Mouse (Mus musculus) heart, embryonic 13.5 days (tissue): Measurements from ENCODE around the gene Mef2d. TPM values are rescaled to one million over a fixed set of nuclear protein-coding genes. Genes with fewer than 3 reads are reported as not detected.

Experiments used
- ATAC-seq: fragments of 200-750 bp; cut with Nextera tagmentation; 2 replicates; pipeline ENCODE4 v1.8.0; 2017; ENCODE audit warnings: moderate TSS enrichment; ENCODE audit not compliant: insufficient number of reproducible peaks, low FRiP score, low TSS enrichment; ENCODE audit errors: extremely low read depth
- H3K27ac ChIP-seq: fragments of 300-500 bp; sonication (generic); replicated peaks from 2 replicates; pipeline ENCODE4 v1.5.1; 2015; ENCODE audit warnings: moderate library complexity, mild to moderate bottlenecking, inconsistent platforms
- H3K27me3 ChIP-seq: fragments of 300-500 bp; sonication (generic); replicated peaks from 2 replicates; pipeline ENCODE4 v1.6.1; 2015; ENCODE audit warnings: mild to moderate bottlenecking, inconsistent platforms
- H3K36me3 ChIP-seq: fragments of 300-500 bp; sonication (generic); 2 replicates; pipeline ENCODE4 v1.6.1; 2015; ENCODE audit warnings: mild to moderate bottlenecking, inconsistent platforms
- H3K4me1 ChIP-seq: fragments of 300-500 bp; sonication (generic); 2 replicates; pipeline ENCODE4 v1.6.1; 2015; ENCODE audit warnings: inconsistent platforms
- H3K4me2 ChIP-seq: fragments of 300-500 bp; sonication (generic); 2 replicates; pipeline ENCODE4 v1.6.1; 2015; ENCODE audit warnings: inconsistent platforms, mild to moderate bottlenecking, moderate library complexity
- H3K4me3 ChIP-seq: fragments of 300-500 bp; sonication (generic); 2 replicates; pipeline ENCODE4 v1.5.1; 2015; ENCODE audit warnings: moderate library complexity, mild to moderate bottlenecking, inconsistent platforms
- H3K9ac ChIP-seq: fragments of 300-500 bp; sonication (generic); 2 replicates; pipeline ENCODE4 v1.6.1; 2015; ENCODE audit warnings: inconsistent platforms, mild to moderate bottlenecking, moderate library complexity
- H3K9me3 ChIP-seq: fragments of 300-500 bp; sonication (generic); 2 replicates; pipeline ENCODE4 v1.6.1; 2016; ENCODE audit warnings: inconsistent platforms
- WGBS: fragments of 180-500 bp; shearing (Covaris S2); methylation state at CpG from one replicate; pipeline ENCODE4 v1.1.7; 2015; ENCODE audit warnings: mixed read lengths; 5-methylcytosine and 5-hydroxymethylcytosine counted together
- polyA plus RNA-seq: library from polyadenylated mRNA; unstranded; fragments of >200 nt; fragmentation: Nextera tagmentation; extraction: Ambion mirVana; gene quantifications from 2 replicates; pipeline ENCODE4 v1.2.1, GENCODE M21; 2015

The Mef2d gene
- 35.5 and 37.1 TPM in 2 replicates for polyA plus RNA-seq

DNA sequence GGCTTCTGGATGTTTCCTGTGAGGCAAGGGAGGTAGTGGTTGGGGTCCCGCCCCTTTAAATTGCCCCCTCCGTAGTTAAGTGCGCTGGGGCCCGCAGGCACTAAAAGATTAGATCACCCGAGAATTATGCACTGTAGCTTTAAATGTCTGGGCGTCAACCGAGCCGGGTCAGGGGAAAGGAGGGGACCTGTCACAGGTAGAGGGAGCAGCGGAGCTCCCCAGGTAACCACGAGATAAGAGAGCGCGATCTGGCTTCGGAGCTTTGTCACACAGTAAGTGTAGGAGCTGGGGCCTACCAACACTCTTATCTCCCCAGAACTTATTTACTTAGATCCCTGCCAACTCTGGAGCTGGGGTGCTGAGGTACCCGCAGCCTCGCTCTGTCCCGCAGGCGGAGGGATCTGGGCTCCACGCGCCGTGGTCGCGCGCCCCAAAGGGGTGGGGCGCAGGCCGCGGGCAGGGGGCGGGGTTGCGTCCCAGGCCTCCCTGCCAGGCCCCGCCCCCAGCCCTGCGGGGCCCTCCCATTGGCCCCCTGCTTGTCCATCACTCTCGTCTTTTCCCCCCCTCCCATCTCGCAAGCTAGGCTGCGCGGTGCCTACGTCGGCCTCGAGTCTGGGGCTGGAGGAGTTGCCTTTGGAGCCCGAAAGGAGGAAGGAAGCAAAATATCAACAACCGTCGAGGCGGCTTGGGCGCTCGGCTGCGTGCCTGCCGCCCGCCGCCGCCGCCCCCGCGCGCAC, at the start of gene Mef2d:
Gene Mef2d (plus strand): TSS at position 586 of the 737 bp plus-strand sequence.
- Histone ChIP-seq H3K27me3 (no peaks in the 10 kb centered on the region), H3K9ac (peak within 1 kb of the TSS; percentile 98), H3K4me2 (peak within 1 kb of the TSS; percentile 95), H3K4me1 (peaks cover 73% of the 10 kb centered on the region), H3K4me3 (peak within 1 kb of the TSS; percentile 96), H3K9me3 (no peaks in the 10 kb centered on the region), H3K27ac (peak within 1 kb of the TSS; percentile 100), H3K36me3 (peaks cover 4% of the 10 kb centered on the region; the same call in 1 of the 2 replicates)
- WGBS = under 1% methylated on average over 50 of the region's 52 CpGs
- peak; percentile 77 for ATAC-seq

DNA sequence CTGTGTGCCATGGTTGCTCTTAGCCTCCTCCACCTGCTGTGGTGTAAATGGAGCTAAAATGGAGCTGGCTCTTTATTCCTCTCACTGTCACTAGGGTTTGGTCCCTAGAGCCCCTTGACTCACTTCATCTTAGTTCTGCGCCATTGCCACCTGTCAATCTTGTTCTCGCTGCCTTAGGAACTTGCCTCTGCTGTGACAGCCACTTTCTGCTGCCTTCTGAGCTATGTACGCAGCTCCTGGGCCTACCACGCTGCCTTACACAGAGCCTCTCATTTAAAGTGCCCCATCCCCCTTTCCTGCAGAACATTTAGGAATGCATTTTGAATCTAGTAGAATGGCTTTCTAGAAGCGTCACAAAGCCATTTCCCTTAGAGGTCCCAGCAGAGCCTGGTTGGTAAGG, 48.0 kb upstream of the Mef2d start:
- no peaks in the 10 kb centered on the region for H3K27me3 ChIP-seq

DNA sequence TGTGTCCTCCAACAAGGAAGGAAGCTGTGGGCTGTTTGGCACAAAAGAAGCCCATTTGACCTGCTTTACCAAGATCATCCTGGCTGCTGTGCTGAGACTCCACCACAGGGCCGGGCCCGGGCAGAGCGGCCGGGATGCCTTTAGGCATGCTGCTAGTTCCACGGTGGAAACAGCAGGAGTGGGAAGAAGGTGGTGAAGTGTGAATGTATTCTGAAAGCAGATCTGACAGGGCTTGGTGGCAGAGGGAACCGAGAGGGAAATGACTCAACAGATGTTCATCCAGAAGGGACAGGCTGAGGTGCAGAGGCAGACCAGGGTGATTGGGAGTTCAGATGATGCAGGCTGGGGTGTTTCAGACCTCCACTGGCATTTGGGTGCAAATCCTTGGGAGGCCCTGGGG, 44.5 kb upstream of the Mef2d start:
- WGBS = 62% methylated on average over 6 of the region's 6 CpGs
- no peaks in the 10 kb centered on the region for H3K4me1 ChIP-seq
- H3K4me2 ChIP-seq = no peak overlapping the region
- no peak overlapping the region for H3K4me3 ChIP-seq
- H3K36me3 ChIP-seq = peaks cover 97% of the 10 kb centered on the region
- H3K27ac ChIP-seq = no peak overlapping the region
- H3K9me3 ChIP-seq = no peaks in the 10 kb centered on the region
- no peak overlapping the region for H3K9ac ChIP-seq
- no peak for ATAC-seq
- no peaks in the 10 kb centered on the region for H3K27me3 ChIP-seq

More for the DNA sequence above, 48.0 kb upstream of the Mef2d start:
- Histone ChIP-seq H3K27ac (no peak overlapping the region), H3K9ac (no peak overlapping the region), H3K4me2 (no peak overlapping the region), H3K9me3 (no peaks in the 10 kb centered on the region), H3K36me3 (peaks cover 97% of the 10 kb centered on the region), H3K4me1 (no peaks in the 10 kb centered on the region), H3K4me3 (no peak overlapping the region)
- ATAC-seq = no peak
- WGBS = 60% methylated on average over 5 of the region's 5 CpGs

DNA sequence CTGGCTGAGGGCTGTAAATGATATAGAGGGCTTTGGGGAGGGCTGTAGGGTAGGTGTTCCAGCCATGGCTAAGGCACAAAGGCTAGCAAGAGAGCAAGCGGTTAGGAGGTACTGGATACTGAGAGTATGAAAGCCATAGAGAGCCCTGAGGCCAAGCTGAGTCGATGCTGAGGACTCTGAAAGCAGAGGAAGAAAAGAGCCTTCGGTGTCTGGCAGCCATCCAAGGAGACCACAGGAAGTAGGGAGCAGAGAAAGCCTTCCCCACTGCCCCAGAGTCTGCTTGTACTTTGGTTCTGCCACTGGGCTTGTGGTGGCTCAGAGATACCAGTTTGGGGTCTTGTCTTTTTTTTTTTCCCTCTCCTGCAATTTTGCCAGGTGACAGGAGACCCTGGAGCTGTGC, 41.9 kb upstream of the Mef2d start:
- 70% methylated on average over 3 of the region's 3 CpGs for WGBS
- no peak for ATAC-seq
- 0 out of 2 replicates have a peak overlapping the region, but pooled peaks have one; percentile 0 for H3K27ac ChIP-seq
- H3K4me1 ChIP-seq = no peaks in the 10 kb centered on the region
- H3K4me3 ChIP-seq = no peak overlapping the region
- H3K9ac ChIP-seq = no peak overlapping the region
- no peaks in the 10 kb centered on the region for H3K9me3 ChIP-seq
- H3K27me3 ChIP-seq = no peaks in the 10 kb centered on the region
- peaks cover 97% of the 10 kb centered on the region for H3K36me3 ChIP-seq
- H3K4me2 ChIP-seq = no peak overlapping the region

DNA sequence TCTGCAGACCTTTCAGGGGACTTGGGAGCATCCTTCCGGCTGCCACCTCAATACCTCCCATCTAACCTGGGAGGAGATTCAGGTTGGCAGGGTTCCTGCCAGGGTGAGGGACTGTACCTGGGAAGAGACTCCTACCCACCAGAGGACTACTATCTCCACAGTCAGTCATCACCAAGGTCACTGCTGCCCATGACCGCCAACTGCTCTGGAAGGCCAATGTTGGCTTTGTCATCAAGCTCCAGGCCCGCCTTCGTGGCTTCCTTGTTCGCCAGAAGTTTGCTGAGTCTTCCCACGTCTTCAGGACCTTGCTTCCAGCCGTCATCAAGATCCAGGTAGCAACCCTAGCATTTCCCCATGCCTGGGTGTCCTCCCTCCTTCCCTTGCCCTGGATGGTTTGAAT, 40.4 kb upstream of the Mef2d start:
- no peak overlapping the region for H3K9ac ChIP-seq
- peaks cover 98% of the 10 kb centered on the region for H3K36me3 ChIP-seq
- H3K9me3 ChIP-seq = no peaks in the 10 kb centered on the region
- H3K4me3 ChIP-seq = no peak overlapping the region
- no peak for ATAC-seq
- 88% methylated on average over 7 of the region's 7 CpGs for WGBS
- no peak overlapping the region for H3K4me2 ChIP-seq
- H3K27ac ChIP-seq = peak overlapping the region; percentile 40; the same call in 1 of the 2 replicates
- no peaks in the 10 kb centered on the region for H3K27me3 ChIP-seq
- no peaks in the 10 kb centered on the region for H3K4me1 ChIP-seq

DNA sequence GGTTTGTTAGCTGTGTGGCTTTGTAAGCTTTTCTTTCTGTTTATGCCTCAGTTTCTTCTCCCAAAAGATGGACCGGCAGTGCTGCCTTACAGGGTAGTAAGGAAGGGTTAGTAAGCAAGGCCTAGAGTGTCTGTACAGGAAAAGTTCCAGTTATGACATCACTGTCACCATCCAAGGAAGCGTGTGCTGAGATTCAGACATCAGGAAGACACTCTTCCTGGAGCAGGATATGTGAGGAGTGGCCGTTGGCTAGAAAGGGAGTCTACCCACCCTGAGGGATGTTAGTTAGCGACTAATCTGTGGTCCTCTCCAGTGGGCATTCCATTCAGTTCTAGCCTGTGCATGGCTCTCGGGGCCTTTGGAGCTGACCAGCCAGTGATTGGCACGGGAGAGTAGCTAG, 40.0 kb upstream of the Mef2d start:
- Histone ChIP-seq H3K4me2 (no peak overlapping the region), H3K36me3 (peaks cover 98% of the 10 kb centered on the region), H3K4me1 (no peaks in the 10 kb centered on the region), H3K27me3 (no peaks in the 10 kb centered on the region), H3K9ac (no peak overlapping the region), H3K9me3 (no peaks in the 10 kb centered on the region), H3K27ac (peak overlapping the region; percentile 40), H3K4me3 (no peak overlapping the region)
- ATAC-seq = no peak
- WGBS = 76% methylated on average over 6 of the region's 6 CpGs

DNA sequence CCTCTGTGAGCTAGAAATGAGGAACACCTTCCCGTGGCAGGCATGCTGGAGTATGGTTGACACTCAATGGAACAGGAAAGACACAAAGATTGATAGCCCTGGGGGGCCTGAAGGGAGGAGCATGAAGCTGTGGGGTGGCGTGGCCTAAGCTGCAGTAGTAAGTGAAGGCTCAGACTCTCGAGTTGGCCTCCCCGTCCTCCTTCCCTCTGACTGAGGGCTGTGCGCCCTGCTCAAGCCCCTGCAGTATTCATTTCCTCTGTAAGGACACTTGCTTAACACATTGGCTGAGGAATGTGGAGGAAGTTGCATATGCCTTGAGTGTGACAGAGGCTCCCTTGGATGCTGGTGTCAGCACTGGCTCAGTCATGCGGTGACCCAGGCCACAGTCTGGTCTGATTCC, 39.6 kb upstream of the Mef2d start:
- Histone ChIP-seq H3K4me2 (no peak overlapping the region), H3K9ac (no peak overlapping the region), H3K27ac (peak overlapping the region; percentile 40), H3K27me3 (no peaks in the 10 kb centered on the region), H3K4me1 (no peaks in the 10 kb centered on the region), H3K36me3 (peaks cover 98% of the 10 kb centered on the region), H3K9me3 (no peaks in the 10 kb centered on the region), H3K4me3 (no peak overlapping the region)
- no peak for ATAC-seq
- 76% methylated on average over 6 of the region's 6 CpGs for WGBS

DNA sequence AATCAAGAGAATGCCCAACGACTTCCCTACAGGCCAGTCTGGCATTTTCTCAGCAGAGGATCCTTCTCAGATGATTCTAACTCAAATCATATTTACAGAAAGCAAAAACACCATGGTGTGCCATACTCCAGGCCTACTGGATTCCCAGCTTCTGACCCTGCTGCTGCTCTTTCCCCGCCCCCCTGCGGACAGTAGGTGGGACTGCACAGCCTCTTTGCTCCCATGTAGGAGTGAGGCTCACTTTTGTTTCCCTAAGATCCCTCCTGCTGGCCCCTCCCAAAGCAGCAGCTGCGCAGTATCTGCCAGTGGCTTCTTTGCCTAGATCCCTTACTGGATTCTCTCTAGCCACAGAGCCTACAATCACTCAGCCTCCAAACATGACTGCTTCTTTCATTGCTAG, 36.0 kb upstream of the Mef2d start:
- Histone ChIP-seq H3K9me3 (no peaks in the 10 kb centered on the region), H3K4me3 (no peak overlapping the region), H3K27ac (no peak overlapping the region), H3K9ac (no peak overlapping the region), H3K4me2 (no peak overlapping the region), H3K4me1 (no peaks in the 10 kb centered on the region), H3K36me3 (peaks cover 100% of the 10 kb centered on the region), H3K27me3 (no peaks in the 10 kb centered on the region)
- 89% methylated on average over 4 of the region's 4 CpGs for WGBS
- no peak for ATAC-seq

DNA sequence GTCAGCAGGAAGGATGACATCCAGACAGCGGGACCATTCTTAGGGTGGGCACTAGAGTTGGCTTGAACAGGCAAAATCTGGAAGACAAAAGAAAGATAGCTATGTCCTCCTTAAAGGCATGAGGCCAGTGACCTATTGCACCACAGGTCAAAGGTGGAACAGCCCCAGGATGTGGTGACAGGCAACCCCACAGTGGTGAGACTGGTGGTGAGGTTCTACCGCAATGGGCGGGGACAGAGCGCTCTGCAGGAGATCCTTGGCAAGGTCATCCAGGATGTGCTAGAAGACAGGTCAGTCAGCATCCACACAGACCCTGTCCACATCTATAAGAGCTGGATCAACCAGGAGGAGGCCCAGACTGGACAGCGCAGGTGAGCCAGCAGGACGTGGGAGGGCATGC, 33.0 kb upstream of the Mef2d start:
- no peak overlapping the region for H3K4me2 ChIP-seq
- 93% methylated on average over 6 of the region's 6 CpGs for WGBS
- ATAC-seq = no peak
- H3K9ac ChIP-seq = no peak overlapping the region
- no peaks in the 10 kb centered on the region for H3K9me3 ChIP-seq
- no peak overlapping the region for H3K27ac ChIP-seq
- H3K4me1 ChIP-seq = peaks cover 4% of the 10 kb centered on the region; the same call in 1 of the 2 replicates
- H3K4me3 ChIP-seq = no peak overlapping the region
- H3K36me3 ChIP-seq = peaks cover 100% of the 10 kb centered on the region
- H3K27me3 ChIP-seq = no peaks in the 10 kb centered on the region

DNA sequence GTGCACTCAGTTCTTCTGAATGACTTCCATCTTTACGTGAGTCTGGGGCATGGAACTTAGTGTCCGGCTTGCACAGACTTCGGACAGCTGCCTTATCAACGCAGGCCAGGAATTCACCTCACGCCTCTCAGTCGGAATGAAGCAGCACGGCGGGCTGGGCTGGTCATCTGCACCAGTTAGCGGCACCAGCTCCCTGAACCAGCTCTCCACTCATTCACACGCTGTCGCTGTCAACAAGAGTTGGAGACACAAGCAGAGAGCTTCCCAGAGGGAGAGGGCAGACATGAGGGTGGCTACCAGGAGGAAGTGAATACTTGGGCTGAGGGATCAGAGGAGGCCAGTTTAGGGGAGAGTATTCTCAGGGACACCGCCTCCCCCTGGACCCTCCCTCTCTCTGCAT, 27.8 kb upstream of the Mef2d start:
- Histone ChIP-seq H3K4me2 (no peak overlapping the region), H3K4me1 (peaks cover 14% of the 10 kb centered on the region), H3K9ac (peak overlapping the region; percentile 5; the same call in 1 of the 2 replicates), H3K4me3 (no peak overlapping the region), H3K27ac (peak overlapping the region; percentile 74), H3K9me3 (no peaks in the 10 kb centered on the region), H3K27me3 (no peaks in the 10 kb centered on the region), H3K36me3 (peaks cover 99% of the 10 kb centered on the region)
- ATAC-seq = no peak
- WGBS = 39% methylated on average over 12 of the region's 12 CpGs

DNA sequence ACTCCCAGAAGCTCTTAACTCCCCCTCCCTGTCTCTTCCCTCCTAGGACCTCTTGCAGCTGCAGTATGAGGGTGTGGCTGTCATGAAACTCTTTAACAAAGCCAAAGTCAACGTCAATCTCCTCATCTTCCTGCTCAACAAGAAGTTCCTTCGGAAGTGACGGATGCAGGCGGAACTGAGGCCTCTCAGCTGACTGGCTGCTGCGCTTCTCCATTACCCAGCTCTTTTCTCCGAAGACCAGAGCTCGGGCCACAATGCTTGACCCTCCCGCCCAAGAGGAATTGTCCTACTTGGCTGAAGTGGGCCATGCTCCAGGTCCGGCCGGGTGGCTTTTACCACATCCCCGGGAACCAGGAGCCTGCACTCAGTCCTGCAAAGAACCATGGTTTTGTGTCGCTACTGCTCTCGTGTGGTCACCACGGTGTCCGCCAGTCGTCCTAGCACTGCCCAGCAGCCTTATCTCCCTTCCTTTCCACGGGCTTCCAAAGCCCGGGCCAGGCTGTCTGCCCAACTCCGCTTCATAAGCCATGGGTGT, 22.0 kb upstream of the Mef2d start:
- no peak overlapping the region for H3K4me3 ChIP-seq
- H3K27me3 ChIP-seq = no peaks in the 10 kb centered on the region
- peaks cover 61% of the 10 kb centered on the region for H3K36me3 ChIP-seq
- WGBS = 59% methylated on average over 19 of the region's 19 CpGs
- peaks cover 34% of the 10 kb centered on the region for H3K4me1 ChIP-seq
- ATAC-seq = peak; percentile 44; the same call in 1 of the 2 replicates
- peak overlapping the region; percentile 88 for H3K27ac ChIP-seq
- no peak overlapping the region for H3K9ac ChIP-seq
- H3K9me3 ChIP-seq = no peaks in the 10 kb centered on the region
- no peak overlapping the region for H3K4me2 ChIP-seq
